Mouse (Mus musculus): ENCODE results near the gene Drp2. TPM values are rescaled to one million over a fixed set of nuclear protein-coding genes. Genes with fewer than 3 reads are reported as not detected.
A peak's percentile ranks its signal among the peaks of the same experiment; 100 is the strongest.

Drp2 gene
- 0.14 and 0.24 TPM in 2 replicates for polyA plus RNA-seq (2012; rRNA removed)

- no peak within 1 kb of the TSS for H3K27ac ChIP-seq (ENCODE audit: insufficient read depth, low read depth, low read length)
- no peaks in the 10 kb centered on the region for H3K27me3 ChIP-seq (ENCODE audit: control insufficient read depth, insufficient read depth, low read length)
- no peaks in the 10 kb centered on the region for H3K36me3 ChIP-seq (ENCODE audit: control insufficient read depth, insufficient read depth, low read length)
- H3K4me3 ChIP-seq (ENCODE audit: low read depth, low read length): peak within 1 kb of the TSS; percentile 51
- H3K4me1 ChIP-seq (ENCODE audit: control insufficient read depth, insufficient read depth, insufficient read length, low read length): no peaks in the 10 kb centered on the region
- 31% methylated on average over 15 of the region's 15 CpGs for WGBS
- TF ChIP-seq POLR2A (IDR thresholded peaks at IDR 0.05; ENCODE audit: low read depth, low read length) (no peak), CTCF (IDR thresholded peaks at IDR 0.05; ENCODE audit: extremely low read depth, insufficient read length, insufficient replicate concordance, low read depth, low read length) (no peak)
Observed at GRCm38 (mm10) chrX:134403863-134404583, at the start of gene Drp2. Gene Drp2, plus strand, starts transcription at chrX:134404551.

GRCm38 (mm10) chrX:134359336-134359735, 45.0 kb upstream of the Drp2 start:
- no peaks in the 10 kb centered on the region for H3K4me1 ChIP-seq (ENCODE audit: control insufficient read depth, insufficient read depth, insufficient read length, low read length)
- no peaks in the 10 kb centered on the region for H3K36me3 ChIP-seq (ENCODE audit: control insufficient read depth, insufficient read depth, low read length)
- WGBS: 75% methylated on average over 4 of the region's 4 CpGs
- no peak overlapping the region for H3K27ac ChIP-seq (ENCODE audit: insufficient read depth, low read depth, low read length)
- H3K27me3 ChIP-seq (ENCODE audit: control insufficient read depth, insufficient read depth, low read length): no peaks in the 10 kb centered on the region
- TF ChIP-seq POLR2A (IDR thresholded peaks at IDR 0.05; ENCODE audit: low read depth, low read length): no peak
- TF ChIP-seq CTCF (IDR thresholded peaks at IDR 0.05; ENCODE audit: extremely low read depth, insufficient read length, insufficient replicate concordance, low read depth, low read length): no peak
- no peak overlapping the region for H3K4me3 ChIP-seq (ENCODE audit: low read depth, low read length)

- TF ChIP-seq CTCF (IDR thresholded peaks at IDR 0.05; ENCODE audit: extremely low read depth, insufficient read length, insufficient replicate concordance, low read depth, low read length) (no peak), POLR2A (IDR thresholded peaks at IDR 0.05; ENCODE audit: low read depth, low read length) (no peak)
- Histone ChIP-seq H3K4me3 (ENCODE audit: low read depth, low read length) (no peak overlapping the region), H3K27ac (ENCODE audit: insufficient read depth, low read depth, low read length) (no peak overlapping the region), H3K27me3 (ENCODE audit: control insufficient read depth, insufficient read depth, low read length) (no peaks in the 10 kb centered on the region), H3K4me1 (ENCODE audit: control insufficient read depth, insufficient read depth, insufficient read length, low read length) (no peaks in the 10 kb centered on the region), H3K36me3 (ENCODE audit: control insufficient read depth, insufficient read depth, low read length) (no peaks in the 10 kb centered on the region)
- WGBS: 91% methylated on average over 4 of the region's 4 CpGs
Observed at GRCm38 (mm10) chrX:134362156-134362555, 42.2 kb upstream of the Drp2 start.

- 81% methylated on average over 1 of the region's 1 CpGs for WGBS
- H3K27ac ChIP-seq (ENCODE audit: insufficient read depth, low read depth, low read length): no peak overlapping the region
- no peaks in the 10 kb centered on the region for H3K36me3 ChIP-seq (ENCODE audit: control insufficient read depth, insufficient read depth, low read length)
- no peaks in the 10 kb centered on the region for H3K4me1 ChIP-seq (ENCODE audit: control insufficient read depth, insufficient read depth, insufficient read length, low read length)
- no peak for TF ChIP-seq POLR2A (IDR thresholded peaks at IDR 0.05; ENCODE audit: low read depth, low read length)
- no peak for TF ChIP-seq CTCF (IDR thresholded peaks at IDR 0.05; ENCODE audit: extremely low read depth, insufficient read length, insufficient replicate concordance, low read depth, low read length)
- no peak overlapping the region for H3K4me3 ChIP-seq (ENCODE audit: low read depth, low read length)
- no peaks in the 10 kb centered on the region for H3K27me3 ChIP-seq (ENCODE audit: control insufficient read depth, insufficient read depth, low read length)
Observed at GRCm38 (mm10) chrX:134365421-134365820, 38.9 kb upstream of the Drp2 start.

GRCm38 (mm10) chrX:134366547-134366946, 37.8 kb upstream of the Drp2 start:
- Histone ChIP-seq H3K27me3 (ENCODE audit: control insufficient read depth, insufficient read depth, low read length) (no peaks in the 10 kb centered on the region), H3K27ac (ENCODE audit: insufficient read depth, low read depth, low read length) (no peak overlapping the region), H3K4me3 (ENCODE audit: low read depth, low read length) (no peak overlapping the region), H3K36me3 (ENCODE audit: control insufficient read depth, insufficient read depth, low read length) (no peaks in the 10 kb centered on the region), H3K4me1 (ENCODE audit: control insufficient read depth, insufficient read depth, insufficient read length, low read length) (no peaks in the 10 kb centered on the region)
- TF ChIP-seq POLR2A (IDR thresholded peaks at IDR 0.05; ENCODE audit: low read depth, low read length) (no peak), CTCF (IDR thresholded peaks at IDR 0.05; ENCODE audit: extremely low read depth, insufficient read length, insufficient replicate concordance, low read depth, low read length) (no peak)
- WGBS: 81% methylated on average over 3 of the region's 3 CpGs

- TF ChIP-seq POLR2A (IDR thresholded peaks at IDR 0.05; ENCODE audit: low read depth, low read length) (no peak), CTCF (IDR thresholded peaks at IDR 0.05; ENCODE audit: extremely low read depth, insufficient read length, insufficient replicate concordance, low read depth, low read length) (no peak)
- H3K4me1 ChIP-seq (ENCODE audit: control insufficient read depth, insufficient read depth, insufficient read length, low read length): no peaks in the 10 kb centered on the region
- no peaks in the 10 kb centered on the region for H3K36me3 ChIP-seq (ENCODE audit: control insufficient read depth, insufficient read depth, low read length)
- WGBS: 11% methylated on average over 2 of the region's 2 CpGs
- H3K27ac ChIP-seq (ENCODE audit: insufficient read depth, low read depth, low read length): no peak overlapping the region
- no peak overlapping the region for H3K4me3 ChIP-seq (ENCODE audit: low read depth, low read length)
- H3K27me3 ChIP-seq (ENCODE audit: control insufficient read depth, insufficient read depth, low read length): no peaks in the 10 kb centered on the region
Observed at GRCm38 (mm10) chrX:134371279-134371678, 33.1 kb upstream of the Drp2 start.

- Histone ChIP-seq H3K4me3 (ENCODE audit: low read depth, low read length) (no peak overlapping the region), H3K27me3 (ENCODE audit: control insufficient read depth, insufficient read depth, low read length) (no peaks in the 10 kb centered on the region), H3K36me3 (ENCODE audit: control insufficient read depth, insufficient read depth, low read length) (no peaks in the 10 kb centered on the region), H3K4me1 (ENCODE audit: control insufficient read depth, insufficient read depth, insufficient read length, low read length) (no peaks in the 10 kb centered on the region), H3K27ac (ENCODE audit: insufficient read depth, low read depth, low read length) (no peak overlapping the region)
- TF ChIP-seq POLR2A (IDR thresholded peaks at IDR 0.05; ENCODE audit: low read depth, low read length) (no peak), CTCF (IDR thresholded peaks at IDR 0.05; ENCODE audit: extremely low read depth, insufficient read length, insufficient replicate concordance, low read depth, low read length) (no peak)
- 21% methylated on average over 1 of the region's 1 CpGs for WGBS
Observed at GRCm38 (mm10) chrX:134374190-134374589, 30.2 kb upstream of the Drp2 start.

Data from small intestine, adult 2 months (tissue).